Mouse (Mus musculus): ENCODE data around the gene Rnls.
"Not testable (repeated sequence)": the region's sequence is repeated elsewhere in the genome, so short reads cannot be mapped to it uniquely, and the experiment has no call there.

Rnls gene

DNA sequence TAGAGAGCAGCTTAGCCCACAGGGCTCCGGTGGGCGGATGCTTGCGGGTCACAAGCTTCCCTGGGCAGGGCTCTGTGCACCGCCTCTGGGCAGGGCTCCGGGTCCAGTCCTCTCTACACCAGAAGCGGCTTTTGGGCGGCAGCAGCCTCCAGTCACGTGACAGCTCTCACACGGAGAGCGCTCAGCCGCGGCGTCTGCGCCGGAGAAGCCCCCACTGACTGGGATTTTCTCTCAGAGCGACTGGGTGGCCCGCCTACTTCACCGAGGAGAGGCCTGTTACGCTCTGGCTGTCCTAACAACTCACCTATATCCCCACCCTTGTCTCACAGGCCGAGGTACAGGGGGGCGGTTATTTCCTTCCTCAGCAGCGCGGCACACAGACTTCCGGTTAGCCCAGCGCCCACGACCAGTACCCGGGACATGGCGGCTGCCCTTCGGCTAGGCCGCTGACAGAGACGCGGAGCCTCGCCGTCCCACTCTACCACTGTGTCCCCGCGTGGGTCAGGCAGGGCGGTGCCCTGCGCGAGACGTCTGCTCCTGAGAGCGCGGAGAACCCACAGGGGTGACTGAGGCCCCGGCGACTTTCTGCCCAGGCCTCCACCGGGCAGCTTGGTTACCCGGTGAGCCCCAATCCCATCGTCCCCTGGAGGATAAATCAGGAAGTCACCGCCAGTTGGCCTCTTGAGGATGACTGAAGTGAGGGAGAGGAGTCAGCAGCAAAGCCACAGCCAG lies at the start of gene Rnls:
Gene Rnls, minus strand, starts transcription at position 645 of the 732 bp plus-strand sequence.
- DNase-seq: peak; percentile 82

DNA sequence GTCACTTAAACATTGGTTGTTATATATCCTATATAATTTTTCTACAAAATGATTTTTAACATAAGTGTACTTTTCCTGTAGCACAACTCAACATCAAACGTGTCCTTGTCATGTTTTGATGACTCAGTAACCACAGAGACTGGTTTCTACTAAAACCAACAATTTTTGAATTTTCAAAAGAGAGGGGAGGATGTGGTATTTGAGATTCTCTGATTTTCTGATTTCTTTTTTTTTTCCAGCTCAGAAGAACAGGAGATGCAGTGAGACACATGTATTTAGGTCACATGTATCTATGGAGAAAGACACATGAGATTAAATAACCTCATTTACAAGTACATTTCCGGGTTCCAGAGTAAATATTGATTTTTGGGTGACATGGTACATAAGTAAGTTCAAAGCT lies 37.4 kb upstream of the Rnls start:
- DNase-seq: no peak

DNA sequence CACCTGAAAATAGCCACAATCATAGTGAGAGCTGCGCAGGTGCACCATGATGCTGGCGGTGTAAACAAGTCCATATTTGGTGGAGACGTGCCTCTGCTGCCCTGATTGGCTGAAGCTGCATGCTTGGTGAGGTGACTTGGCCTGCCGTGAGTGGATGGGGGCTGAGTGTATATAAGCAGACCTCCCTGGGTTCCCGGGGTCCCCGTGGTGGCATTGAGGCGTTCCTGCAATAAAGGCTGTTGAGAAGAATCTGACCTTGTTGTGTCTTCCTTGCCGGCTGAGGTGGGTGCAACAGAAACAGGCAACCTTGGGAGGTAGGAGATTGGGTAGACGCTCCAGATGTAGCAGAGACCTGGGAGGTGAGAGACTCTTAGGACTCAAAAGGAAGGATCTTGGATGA lies 27.3 kb upstream of the Rnls start:
- DNase-seq: not testable (repeated sequence)

DNA sequence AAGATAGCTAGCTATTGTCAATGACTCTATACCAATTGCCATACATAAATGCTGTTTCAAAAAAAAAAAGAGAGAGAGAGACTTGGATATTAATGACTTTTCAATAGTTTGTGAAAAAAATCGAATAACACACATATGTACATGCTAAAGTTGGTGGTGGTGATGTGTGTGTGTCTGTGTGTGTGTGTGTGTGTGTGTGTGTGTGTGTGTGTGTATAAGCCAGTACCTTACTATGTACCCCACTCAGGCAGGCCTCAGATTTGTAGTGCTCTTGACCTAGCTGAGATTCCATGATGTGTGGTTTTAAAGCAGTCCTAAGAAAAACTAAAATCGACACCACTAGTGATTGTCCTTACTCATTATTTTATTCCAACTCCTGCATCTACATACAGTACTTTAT lies 11.3 kb downstream of the Rnls start:
- no peak for DNase-seq

DNA sequence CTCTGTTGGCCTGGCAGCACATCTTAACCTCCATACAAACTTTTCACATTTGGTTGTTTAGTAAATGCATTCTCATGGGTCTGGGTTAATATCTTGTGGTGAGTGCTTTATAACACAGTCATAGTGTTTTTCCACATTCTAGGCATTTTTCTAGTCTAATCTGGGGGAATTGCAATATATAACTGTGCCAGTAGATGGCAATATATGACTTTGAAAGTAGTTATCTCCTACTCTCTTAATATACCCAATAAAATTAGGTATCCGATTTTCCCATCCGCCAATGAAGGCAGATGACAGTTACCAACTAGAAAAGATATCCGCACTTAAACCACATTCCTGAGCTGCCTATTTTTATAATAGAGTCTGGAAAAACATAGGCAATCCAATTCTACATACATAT lies 11.7 kb downstream of the Rnls start:
- no peak for DNase-seq

DNA sequence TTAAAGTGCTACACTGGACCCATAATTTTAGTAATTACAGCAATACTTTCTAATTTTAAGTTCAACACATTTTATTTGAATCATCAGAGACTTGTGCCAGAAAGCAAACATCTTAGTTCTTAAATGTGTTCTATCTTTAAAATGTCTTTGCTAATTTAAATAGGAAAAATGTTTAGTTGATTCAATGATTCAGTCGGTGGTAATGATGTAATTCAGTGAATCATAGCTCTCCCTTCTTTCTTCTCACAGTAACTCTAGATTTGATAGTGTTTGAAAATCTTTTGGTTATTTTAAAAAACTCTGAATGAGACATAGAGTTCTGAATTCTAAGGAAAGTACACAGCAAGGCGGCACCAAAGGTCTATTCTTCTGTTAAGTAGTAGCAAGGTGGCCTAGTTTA lies 23.3 kb downstream of the Rnls start:
- DNase-seq: no peak

DNA sequence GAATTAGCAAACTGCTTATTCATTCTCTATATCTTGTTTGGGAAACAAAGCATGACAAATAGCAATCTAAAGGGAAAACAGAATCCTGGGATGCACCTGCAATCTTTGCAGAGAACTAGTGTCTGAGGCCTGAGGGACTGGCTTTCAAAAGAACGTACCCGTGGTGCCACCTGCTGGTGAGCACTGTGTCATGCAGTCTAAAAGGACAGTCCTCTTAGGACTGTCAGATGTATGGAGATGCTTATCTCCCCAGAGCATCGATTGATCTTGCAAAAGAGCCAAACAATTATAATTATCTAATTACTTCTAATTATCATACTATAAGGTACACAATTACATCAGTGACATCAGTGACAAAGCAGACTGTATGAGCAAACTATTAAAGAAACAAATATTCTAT lies 25.4 kb downstream of the Rnls start:
- DNase-seq: peak; percentile 43

DNA sequence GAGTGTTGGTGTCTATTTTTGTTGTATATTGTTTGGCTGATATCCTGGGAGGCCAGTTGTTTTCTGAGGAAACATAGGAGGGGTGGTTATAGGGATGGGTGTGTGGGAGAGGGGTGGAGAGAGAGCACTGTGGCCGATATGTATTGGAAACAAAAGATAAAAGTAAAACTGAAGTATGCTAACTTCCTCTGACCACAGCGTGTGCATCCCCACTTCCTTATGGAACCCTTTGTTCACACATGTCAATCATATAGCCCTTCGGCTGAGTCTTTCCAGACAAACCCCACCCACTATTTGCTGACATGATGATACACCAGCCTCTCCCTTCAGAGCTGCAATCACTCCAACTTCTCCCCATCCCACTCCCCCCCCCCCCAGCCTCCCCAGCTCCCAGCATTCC lies 35.1 kb downstream of the Rnls start:
- no peak for DNase-seq

DNA sequence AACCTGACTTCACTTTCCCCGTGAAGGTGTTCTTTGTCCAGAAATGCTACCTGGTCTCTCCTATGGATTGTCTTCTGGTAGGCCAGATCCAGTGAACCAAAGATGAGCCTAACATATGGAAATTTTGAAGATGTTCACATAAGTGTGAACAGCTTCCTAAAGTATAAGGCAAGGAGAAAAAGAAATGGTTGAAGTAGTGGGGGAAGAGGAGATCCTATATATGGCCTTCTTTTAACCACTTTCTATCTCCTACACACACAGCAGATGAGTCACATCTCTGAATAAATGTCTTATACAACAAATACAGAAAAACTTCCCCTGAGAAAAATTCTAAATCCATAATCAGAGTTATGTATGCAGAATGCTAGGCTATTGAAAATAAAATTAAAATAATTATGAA lies 52.0 kb downstream of the Rnls start:
- DNase-seq: no peak

DNA sequence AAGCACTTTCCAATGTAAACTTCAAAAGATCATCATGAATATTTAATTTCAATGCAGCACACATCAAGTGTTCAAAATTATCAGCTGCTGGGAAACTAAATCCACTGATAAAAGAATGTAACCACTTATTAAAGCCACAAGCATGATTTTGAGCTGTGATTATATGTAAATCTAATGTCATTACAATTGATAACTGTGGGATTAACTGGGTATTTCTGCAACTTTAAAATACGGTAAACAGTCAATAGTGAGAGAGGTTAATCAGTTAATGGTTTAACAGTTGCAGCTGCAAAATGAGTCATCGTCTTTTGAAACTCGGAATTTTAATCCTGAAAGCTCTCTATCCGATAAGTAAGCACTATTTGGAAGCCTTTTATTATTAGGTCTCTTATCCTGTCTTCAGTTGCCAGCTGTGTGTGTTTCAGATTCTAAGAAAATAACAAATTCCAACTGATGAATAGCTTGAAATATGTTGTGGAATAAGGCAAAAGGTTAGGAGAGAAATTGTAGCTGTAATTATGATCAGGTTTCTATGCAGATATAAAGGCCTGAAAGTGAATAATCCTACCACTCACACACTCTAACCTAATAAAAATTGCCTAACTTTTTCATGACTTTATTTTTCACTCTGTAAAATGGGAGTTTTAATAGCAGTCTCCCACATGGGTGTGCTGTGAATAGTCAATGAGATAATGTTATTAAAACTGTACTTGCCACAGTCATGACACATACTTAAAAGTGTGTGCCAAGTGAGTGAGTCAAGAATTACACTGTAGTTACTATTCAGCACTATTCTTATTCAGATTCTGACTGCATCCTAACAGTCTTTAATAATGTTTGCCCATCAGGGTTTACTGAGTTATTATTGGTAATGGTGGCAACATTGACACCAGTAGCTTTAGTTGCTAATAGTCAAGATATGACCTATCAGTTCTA lies 65.1 kb downstream of the Rnls start:
- DNase-seq: no peak

DNA sequence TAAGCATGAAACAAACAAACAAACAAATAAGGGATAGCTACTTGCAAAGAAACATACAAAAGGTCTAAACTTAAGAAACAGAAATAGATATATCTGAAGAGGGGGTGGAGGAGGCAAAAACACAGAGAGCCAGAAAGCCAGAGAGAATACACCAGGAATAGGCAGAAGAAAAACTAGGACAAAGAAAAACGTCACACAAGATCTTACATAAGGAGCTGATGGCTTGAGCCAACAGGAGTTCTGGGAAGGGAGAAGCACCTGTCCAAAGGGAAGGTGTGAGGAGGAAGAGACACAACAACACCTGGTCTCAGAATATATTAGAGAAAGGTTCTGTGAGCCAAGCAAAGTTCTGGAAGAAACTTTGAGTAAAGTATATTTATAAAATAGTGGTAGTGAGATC lies 73.3 kb downstream of the Rnls start:
- no peak for DNase-seq

DNA sequence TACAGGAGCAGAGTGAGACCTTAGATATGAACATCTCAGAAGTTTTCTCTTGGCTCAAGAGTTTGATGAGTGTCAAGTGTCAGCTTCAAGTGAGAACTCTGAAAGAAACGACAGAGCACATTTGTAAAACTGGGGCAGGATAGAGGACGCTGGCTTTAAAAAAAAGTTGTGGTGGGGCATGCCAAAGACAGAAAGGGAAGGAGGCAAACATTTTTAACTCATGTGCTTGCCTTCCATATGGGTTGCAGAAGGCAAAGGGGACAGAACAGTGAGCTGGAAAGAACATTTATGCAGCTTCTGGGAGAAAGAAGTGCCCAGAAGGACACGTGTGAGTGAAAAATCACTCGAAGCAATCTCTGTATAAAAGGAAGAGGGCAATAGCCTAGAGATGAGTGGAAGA lies 75.0 kb downstream of the Rnls start:
- DNase-seq: no peak

DNA sequence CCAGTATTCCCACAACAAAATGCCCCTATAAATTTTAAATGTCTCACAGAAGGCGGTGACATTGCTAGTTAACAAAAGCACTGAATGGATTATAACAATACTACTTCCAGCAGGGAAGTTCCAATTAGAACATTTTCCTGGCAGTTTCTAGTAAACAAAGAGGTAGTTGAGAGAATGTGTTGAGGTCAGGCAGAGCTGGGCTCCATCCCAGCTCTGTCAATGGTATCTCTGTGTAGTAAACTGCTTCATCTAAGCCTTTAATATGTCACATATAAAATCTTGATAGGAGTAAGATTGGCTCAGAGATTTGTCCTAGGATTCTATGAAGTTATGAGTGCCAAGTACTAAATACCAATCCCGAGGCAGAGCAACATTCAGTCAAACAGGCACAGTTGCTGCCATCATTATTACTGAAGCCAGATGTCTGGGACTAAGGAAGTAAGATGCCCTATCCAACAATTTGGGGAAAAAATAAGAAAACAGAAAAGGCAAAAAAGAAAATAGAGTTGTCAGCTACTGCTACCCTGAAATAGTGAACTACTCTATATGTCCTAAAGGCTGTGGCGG lies 92.3 kb downstream of the Rnls start:
- DNase-seq: no peak

DNA sequence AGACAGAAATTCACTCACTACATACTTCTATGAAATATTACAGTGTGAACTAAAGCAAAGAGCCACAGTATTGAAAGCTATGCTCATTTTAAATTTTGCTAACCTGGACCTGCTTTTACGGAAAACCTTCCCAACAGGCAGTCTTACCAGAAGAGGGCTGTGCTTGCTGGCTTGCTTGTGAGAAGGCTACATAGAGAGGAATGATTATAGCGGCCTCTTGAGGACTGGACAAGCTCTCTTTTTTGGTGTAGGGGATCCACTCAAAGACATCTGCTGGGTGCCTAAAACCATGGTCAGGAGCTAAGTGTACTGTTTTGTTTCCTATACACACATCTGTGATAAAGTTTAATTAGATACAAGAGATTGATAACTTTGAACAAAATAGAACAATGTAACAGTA lies 95.8 kb downstream of the Rnls start:
- DNase-seq: no peak

DNA sequence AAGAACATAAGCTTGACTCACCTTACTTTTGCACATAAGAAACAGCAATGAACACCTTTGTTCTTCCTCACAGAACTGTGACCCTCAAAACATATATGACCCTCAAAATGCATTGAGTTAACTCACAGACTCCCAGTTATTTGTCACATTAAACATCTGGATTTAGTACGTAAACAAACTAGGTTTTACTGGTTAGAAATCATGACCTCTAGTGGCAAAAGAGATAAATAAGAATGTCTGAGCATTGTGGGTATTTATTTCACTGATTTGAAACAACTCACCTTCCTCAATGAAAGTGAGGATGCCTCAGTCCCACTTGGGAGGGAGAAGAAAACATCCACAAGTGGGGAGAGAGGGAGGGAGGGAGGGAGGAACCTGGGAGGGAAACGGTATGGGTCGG lies 109.1 kb downstream of the Rnls start:
- no peak for DNase-seq

DNA sequence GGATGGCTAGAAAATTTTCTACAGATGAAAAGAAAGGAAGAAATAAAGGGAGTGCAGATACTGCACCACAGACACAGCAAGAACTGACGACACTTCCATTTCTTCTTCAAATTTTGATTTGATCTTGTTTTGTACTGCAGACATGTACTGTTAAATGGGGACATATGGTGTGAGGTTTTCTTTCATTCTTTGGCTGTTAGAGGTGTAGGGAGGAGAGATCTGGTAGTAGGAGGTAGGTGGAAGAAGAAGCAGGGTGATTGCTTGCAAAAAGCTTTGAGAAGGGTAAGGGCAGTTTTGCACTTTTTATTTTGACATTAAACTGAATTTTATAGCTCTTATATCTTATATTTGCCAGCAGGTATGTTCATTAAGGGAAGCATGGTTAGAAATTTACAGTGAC lies 115.7 kb downstream of the Rnls start:
- DNase-seq: no peak

DNA sequence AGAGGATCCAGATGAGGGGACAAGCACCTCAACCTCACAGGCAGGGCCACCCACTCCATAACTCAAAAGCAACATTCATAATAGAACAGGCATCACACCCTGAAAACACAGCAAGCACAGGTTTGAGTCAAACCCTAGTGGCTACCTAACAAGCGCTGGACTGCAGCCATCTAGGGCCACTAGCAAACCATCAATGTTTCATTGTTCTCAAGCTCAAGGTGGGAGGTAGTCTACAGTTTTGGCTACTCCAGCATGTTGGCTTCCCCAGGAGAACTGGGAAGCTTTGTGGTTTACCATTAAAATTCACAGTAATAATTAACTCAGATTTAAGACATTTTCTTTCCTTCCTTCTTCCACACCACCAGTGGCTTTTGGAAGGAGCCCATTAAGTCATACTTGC lies 118.4 kb downstream of the Rnls start:
- DNase-seq: no peak

DNA sequence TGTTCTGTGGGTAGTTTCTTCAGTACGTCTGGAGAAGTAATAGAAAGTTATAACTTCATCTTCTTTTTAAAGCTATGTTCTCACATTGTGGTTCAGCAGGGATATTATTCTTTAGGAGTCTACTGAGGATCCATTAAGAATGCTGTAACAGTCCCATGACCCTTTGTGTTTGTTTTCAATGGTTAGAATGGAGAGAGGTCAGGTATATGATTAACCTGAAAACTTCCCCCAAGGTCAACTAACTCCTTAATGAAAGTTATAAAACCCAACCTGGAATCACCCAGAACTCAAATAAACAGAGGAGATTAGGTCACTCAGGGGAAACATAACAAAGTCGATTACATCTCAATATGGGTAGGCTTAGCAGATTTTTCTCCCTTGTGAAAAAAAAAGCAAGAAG lies 120.5 kb downstream of the Rnls start:
- no peak for DNase-seq

DNA sequence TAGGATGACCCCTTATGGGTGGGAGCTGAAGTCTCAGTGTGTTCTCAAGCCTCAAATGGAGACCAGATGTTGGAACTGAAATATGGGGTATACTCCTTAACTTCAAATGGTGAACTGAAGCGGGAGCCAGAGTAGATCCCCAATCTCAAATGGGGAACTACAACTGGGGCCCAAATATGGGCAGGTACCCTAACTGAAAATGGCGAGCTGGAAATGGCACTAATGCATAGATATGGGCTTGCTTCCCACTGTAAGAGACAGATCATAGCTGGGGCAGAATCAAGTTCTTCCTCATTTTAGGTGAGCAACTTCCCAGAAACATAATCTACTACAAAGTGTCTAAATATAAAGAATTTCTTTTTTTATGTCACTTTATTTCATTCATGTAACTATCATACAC lies 121.9 kb downstream of the Rnls start:
- no peak for DNase-seq

DNA sequence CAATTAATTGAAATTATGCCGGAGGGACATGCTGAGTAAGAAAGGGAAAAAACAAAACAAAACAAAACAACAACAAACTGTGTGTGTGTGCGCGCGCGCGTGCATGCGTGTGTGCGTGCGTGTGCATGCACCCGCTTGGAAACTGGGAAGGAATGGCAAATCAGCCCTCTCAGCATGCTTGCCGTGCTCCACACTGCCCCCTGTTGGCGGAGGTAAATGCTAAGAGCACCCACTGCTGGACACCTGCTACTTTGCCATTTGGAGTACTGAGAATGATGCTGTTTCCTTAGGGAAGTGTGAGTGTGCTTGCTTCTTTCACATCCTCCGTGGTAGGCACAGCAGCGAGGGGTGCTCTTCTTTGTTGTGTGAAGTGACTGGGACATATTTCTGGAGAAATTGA lies 124.1 kb downstream of the Rnls start:
- no peak for DNase-seq

DNA sequence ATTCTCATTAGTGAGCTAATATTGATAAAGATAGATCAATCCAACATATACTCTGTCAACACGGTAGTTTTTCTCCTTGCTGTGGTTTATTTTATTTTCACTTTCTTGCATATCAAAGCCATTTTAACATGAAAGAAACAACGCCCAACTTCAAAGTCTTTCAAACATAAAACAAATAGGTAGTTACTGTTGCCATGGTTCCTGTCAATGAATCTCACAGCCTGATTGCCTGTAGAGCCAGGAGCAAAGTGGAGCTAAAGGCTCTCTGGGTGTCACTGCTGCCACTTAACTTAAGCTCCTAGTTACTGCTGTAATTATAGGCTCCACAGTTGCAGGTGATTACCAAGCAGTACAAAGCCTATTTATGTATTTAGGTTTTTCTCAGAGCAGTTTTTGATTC lies 126.8 kb downstream of the Rnls start:
- DNase-seq: no peak

DNA sequence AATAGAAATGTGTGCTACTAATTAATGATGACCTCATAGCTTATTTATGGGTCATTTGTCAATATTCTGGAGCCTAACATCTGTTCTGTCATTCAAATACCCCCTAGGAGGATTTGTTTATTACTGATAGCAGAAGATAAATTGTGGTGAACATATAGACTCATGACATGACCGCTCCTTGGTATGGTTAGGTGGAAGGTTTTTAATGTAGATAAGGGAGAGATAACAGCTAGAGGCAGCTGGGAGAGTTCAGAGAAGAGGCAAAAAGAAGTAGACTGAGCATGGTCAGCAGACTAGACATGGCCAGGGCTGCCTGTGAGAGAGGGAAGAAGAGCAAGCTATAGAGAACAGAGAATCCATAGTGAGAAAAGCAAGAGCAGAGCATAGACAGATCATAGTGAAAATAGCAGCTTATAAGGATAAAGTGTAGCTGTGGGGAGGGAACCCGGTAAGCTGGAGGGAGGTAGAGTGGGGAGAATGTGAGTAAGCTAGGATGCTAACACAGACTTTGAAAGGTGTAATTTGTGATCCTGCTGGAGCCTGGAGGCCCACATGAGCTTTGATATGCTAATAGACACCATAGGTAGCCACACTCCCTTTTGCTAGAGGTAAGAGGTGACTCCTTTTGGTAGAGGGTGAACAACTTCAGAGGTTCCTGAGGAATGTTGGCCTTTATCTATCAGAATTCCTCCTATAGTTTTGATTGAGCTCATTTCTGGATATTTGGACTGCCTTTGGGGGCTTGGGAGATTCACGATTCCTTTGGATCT lies 127.7 kb downstream of the Rnls start:
- DNase-seq: no peak

DNA sequence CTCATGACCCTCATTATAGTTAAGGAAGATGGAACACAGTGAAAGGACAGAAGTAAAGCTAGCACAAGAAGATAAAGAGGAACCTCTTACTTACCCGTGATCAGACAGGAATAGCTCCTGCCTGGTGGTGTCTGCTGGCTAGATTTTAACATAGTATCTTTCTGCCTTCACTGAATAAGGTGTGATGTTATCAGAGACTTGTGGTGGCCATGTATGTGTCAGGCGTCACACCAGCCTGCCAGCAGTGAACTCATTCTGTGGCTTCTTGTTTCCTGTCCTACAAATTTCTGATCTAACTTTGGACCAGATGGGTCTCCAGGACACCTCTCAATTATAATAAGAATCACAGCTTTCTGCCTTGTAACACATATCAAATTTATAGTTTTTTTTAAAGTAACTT lies 129.7 kb downstream of the Rnls start:
- no peak for DNase-seq
